Mouse (Mus musculus): ENCODE results near the gene Baz2b. TPM values are rescaled to one million over a fixed set of nuclear protein-coding genes. Genes with fewer than 3 reads are reported as not detected.

Baz2b gene
- polyA plus RNA-seq, 1 experiment, result 17.1 TPM

GRCm38 (mm10) chr2:59979488-59980220 lies 230.0 kb downstream of the Baz2b start:
- TF ChIP-seq FLI1 (IDR thresholded peaks at IDR 0.05; ENCODE audit: low read length) (no peak), GATA1 (IDR thresholded peaks at IDR 0.05; ENCODE audit: borderline replicate concordance, low read length) (no peak)
- H3K36me3 ChIP-seq (replicated peaks; ENCODE audit: low read length), result peaks cover 37% of the 10 kb centered on the region
- H3K4me3 ChIP-seq (replicated peaks), result no peak overlapping the region
- no peaks in the 10 kb centered on the region for H3K9me3 ChIP-seq
- H3K27me3 ChIP-seq (replicated peaks), result no peaks in the 10 kb centered on the region
- peaks cover 4% of the 10 kb centered on the region; the same call in 1 of the 2 replicates for H3K4me1 ChIP-seq

- no peaks in the 10 kb centered on the region for H3K27me3 ChIP-seq (replicated peaks)
- no peaks in the 10 kb centered on the region for H3K9me3 ChIP-seq
- no peak for TF ChIP-seq FLI1 (IDR thresholded peaks at IDR 0.05; ENCODE audit: low read length)
- no peak for TF ChIP-seq GATA1 (IDR thresholded peaks at IDR 0.05; ENCODE audit: borderline replicate concordance, low read length)
- peaks cover 10% of the 10 kb centered on the region for H3K4me1 ChIP-seq
- H3K36me3 ChIP-seq (replicated peaks; ENCODE audit: low read length), result peaks cover 45% of the 10 kb centered on the region
- H3K4me3 ChIP-seq (replicated peaks), result no peak overlapping the region
Observed at GRCm38 (mm10) chr2:59976680-59977079, 233.0 kb downstream of the Baz2b start.

GRCm38 (mm10) chr2:59975772-59976171 lies 233.9 kb downstream of the Baz2b start:
- H3K9me3 ChIP-seq, result no peaks in the 10 kb centered on the region
- peaks cover 45% of the 10 kb centered on the region for H3K36me3 ChIP-seq (replicated peaks; ENCODE audit: low read length)
- H3K4me1 ChIP-seq, result peaks cover 13% of the 10 kb centered on the region
- TF ChIP-seq GATA1 (IDR thresholded peaks at IDR 0.05; ENCODE audit: borderline replicate concordance, low read length), result no peak
- TF ChIP-seq FLI1 (IDR thresholded peaks at IDR 0.05; ENCODE audit: low read length), result no peak
- no peaks in the 10 kb centered on the region for H3K27me3 ChIP-seq (replicated peaks)
- no peak overlapping the region for H3K4me3 ChIP-seq (replicated peaks)

DNA sequence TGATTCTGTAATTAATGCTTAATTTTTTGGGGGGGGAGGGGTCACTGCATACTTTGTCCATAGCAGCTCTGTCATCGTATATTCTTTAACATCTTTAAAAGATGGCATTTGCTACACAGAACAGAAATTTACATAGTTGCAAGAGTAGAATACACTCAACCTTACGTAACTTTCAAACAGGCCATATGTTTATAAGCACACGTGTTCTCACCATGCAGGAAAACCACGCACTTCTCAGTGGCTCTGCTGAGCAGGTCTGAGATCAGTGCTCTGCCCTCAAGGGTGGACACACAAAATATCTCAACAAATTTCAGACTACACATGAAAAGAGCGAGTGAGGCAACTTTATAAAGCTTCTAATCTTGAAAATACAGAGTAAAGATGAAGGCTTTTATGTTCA lies 235.7 kb downstream of the Baz2b start:
- TF ChIP-seq FLI1 (IDR thresholded peaks at IDR 0.05; ENCODE audit: low read length), result no peak
- TF ChIP-seq GATA1 (IDR thresholded peaks at IDR 0.05; ENCODE audit: borderline replicate concordance, low read length), result no peak
- Histone ChIP-seq H3K4me1 (peaks cover 22% of the 10 kb centered on the region), H3K27me3 (replicated peaks) (no peaks in the 10 kb centered on the region), H3K9me3 (no peaks in the 10 kb centered on the region), H3K4me3 (replicated peaks) (no peak overlapping the region), H3K36me3 (replicated peaks; ENCODE audit: low read length) (peaks cover 55% of the 10 kb centered on the region)

- no peak for TF ChIP-seq GATA1 (IDR thresholded peaks at IDR 0.05; ENCODE audit: borderline replicate concordance, low read length)
- TF ChIP-seq FLI1 (IDR thresholded peaks at IDR 0.05; ENCODE audit: low read length), result no peak
Observed at GRCm38 (mm10) chr2:59973104-59973641, 236.5 kb downstream of the Baz2b start.

GRCm38 (mm10) chr2:59970511-59970910 lies 239.1 kb downstream of the Baz2b start:
- H3K36me3 ChIP-seq (replicated peaks; ENCODE audit: low read length), result peaks cover 50% of the 10 kb centered on the region
- TF ChIP-seq GATA1 (IDR thresholded peaks at IDR 0.05; ENCODE audit: borderline replicate concordance, low read length), result no peak
- TF ChIP-seq FLI1 (IDR thresholded peaks at IDR 0.05; ENCODE audit: low read length), result no peak
- H3K4me1 ChIP-seq, result peaks cover 24% of the 10 kb centered on the region
- H3K9me3 ChIP-seq, result no peaks in the 10 kb centered on the region
- H3K4me3 ChIP-seq (replicated peaks), result no peak overlapping the region
- no peaks in the 10 kb centered on the region for H3K27me3 ChIP-seq (replicated peaks)

More at GRCm38 (mm10) chr2:59973104-59973641, 236.5 kb downstream of the Baz2b start:
- H3K27me3 ChIP-seq (replicated peaks), result no peaks in the 10 kb centered on the region
- H3K36me3 ChIP-seq (replicated peaks; ENCODE audit: low read length), result peaks cover 59% of the 10 kb centered on the region
- no peak overlapping the region for H3K4me3 ChIP-seq (replicated peaks)
- no peaks in the 10 kb centered on the region for H3K9me3 ChIP-seq
- peaks cover 24% of the 10 kb centered on the region for H3K4me1 ChIP-seq

GRCm38 (mm10) chr2:59969099-59969498 lies 240.5 kb downstream of the Baz2b start:
- Histone ChIP-seq H3K9me3 (no peaks in the 10 kb centered on the region), H3K4me1 (peaks cover 24% of the 10 kb centered on the region), H3K27me3 (replicated peaks) (no peaks in the 10 kb centered on the region), H3K36me3 (replicated peaks; ENCODE audit: low read length) (peaks cover 42% of the 10 kb centered on the region), H3K4me3 (replicated peaks) (peak overlapping the region; percentile 29)
- TF ChIP-seq FLI1 (IDR thresholded peaks at IDR 0.05; ENCODE audit: low read length) (no peak), GATA1 (IDR thresholded peaks at IDR 0.05; ENCODE audit: borderline replicate concordance, low read length) (no peak)

- Histone ChIP-seq H3K27me3 (replicated peaks) (no peaks in the 10 kb centered on the region), H3K4me1 (peaks cover 24% of the 10 kb centered on the region), H3K36me3 (replicated peaks; ENCODE audit: low read length) (peaks cover 42% of the 10 kb centered on the region), H3K4me3 (replicated peaks) (no peak overlapping the region), H3K9me3 (no peaks in the 10 kb centered on the region)
- no peak for TF ChIP-seq GATA1 (IDR thresholded peaks at IDR 0.05; ENCODE audit: borderline replicate concordance, low read length)
- TF ChIP-seq FLI1 (IDR thresholded peaks at IDR 0.05; ENCODE audit: low read length), result no peak
Observed at GRCm38 (mm10) chr2:59968593-59968992, 241.0 kb downstream of the Baz2b start.

- TF ChIP-seq GATA1 (IDR thresholded peaks at IDR 0.05; ENCODE audit: borderline replicate concordance, low read length), result no peak
- no peak for TF ChIP-seq FLI1 (IDR thresholded peaks at IDR 0.05; ENCODE audit: low read length)
- Histone ChIP-seq H3K4me3 (replicated peaks) (no peak overlapping the region), H3K9me3 (no peaks in the 10 kb centered on the region), H3K4me1 (peaks cover 17% of the 10 kb centered on the region), H3K27me3 (replicated peaks) (no peaks in the 10 kb centered on the region), H3K36me3 (replicated peaks; ENCODE audit: low read length) (peaks cover 54% of the 10 kb centered on the region)
Observed at GRCm38 (mm10) chr2:59966454-59966853, 243.2 kb downstream of the Baz2b start.

DNA sequence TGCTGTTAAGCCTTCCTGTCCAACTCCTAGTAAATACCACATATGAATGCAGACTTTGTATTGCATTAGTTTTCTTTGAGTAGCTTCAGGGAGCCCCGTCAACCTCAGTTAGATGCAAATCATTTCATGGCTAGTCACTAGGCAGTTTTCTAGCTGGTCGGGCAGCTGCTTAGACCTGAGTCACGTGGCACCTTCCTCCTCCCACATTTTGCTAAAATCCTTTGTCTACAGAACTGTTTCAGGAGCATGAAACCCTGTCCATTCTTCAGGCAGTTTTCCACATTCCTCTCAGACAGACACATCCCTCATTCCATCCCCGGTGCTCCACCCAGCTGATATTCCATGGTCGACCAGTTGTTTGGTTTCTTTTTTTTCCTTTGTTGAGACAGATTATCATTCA lies 246.6 kb downstream of the Baz2b start:
- Histone ChIP-seq H3K36me3 (replicated peaks; ENCODE audit: low read length) (peaks cover 55% of the 10 kb centered on the region), H3K4me3 (replicated peaks) (no peak overlapping the region), H3K27me3 (replicated peaks) (no peaks in the 10 kb centered on the region), H3K4me1 (no peaks in the 10 kb centered on the region), H3K9me3 (no peaks in the 10 kb centered on the region)
- TF ChIP-seq FLI1 (IDR thresholded peaks at IDR 0.05; ENCODE audit: low read length) (no peak), GATA1 (IDR thresholded peaks at IDR 0.05; ENCODE audit: borderline replicate concordance, low read length) (no peak)

Measured in megakaryocyte, embryonic 14.5 days (primary cell).